Mouse (Mus musculus): Measurements from ENCODE around the gene Ifitm3. TPM values are rescaled to one million over a fixed set of nuclear protein-coding genes. Genes with fewer than 3 reads are reported as not detected.
"Not testable (repeated sequence)": the region's sequence is repeated elsewhere in the genome, so short reads cannot be mapped to it uniquely, and the experiment has no call there.

Ifitm3 gene
- polyA plus RNA-seq, 1 experiment from 2014 or later: 37.3 TPM

DNA sequence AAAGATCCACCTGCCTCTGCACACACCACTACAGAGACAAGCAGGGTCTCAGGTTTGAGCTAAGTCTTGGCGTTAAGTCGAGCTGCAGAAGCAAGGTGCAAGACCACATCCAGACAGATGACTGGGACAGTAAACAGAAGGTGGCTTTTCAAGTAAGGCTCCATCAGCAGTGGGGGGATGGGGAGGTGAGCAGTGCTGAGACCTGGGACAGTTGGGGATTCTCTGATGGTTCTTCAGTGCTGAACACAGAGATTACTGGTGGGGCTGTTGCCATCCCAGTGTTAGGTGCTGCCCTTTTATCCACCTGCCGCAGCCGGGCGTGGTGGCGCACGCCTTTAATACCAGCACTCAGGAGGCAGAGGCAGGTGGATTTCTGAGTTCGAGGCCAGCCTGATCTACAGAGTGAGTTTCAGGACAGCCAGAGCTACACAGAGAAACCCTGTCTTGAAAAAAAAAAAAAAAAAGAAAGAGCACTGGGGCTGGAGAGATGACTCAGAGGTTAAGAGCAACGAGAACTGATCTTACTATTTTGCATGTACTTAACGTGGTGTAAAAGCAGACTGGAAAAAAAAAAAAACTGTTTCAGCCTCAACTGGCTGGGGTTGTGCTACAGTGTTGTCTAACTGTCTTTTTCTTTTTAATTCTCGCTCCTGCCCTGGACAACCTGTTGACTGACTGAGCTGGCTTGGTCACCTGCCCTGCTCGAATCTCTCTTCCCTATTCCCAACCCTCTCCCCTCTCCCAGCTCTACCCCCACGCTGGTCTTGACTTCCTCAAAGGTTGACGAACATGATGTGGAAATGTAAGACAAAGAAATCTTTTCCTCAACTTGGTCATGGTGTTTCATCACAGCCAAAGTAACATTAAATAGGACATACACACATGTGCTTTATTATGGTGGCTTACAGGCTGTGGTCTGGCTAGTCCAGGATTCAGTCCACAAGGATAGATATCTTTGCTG, 11.2 kb upstream of the Ifitm3 start:
- Histone ChIP-seq H3K27ac (ENCODE audit: low read length) (no peak overlapping the region), H3K27me3 (ENCODE audit: control insufficient read depth, insufficient read depth, low read depth, low read length) (no peaks in the 10 kb centered on the region), H3K36me3 (ENCODE audit: control insufficient read depth, insufficient read depth, low read length) (no peaks in the 10 kb centered on the region), H3K4me1 (ENCODE audit: control insufficient read depth, insufficient read depth, low read length) (peaks cover 11% of the 10 kb centered on the region), H3K9me3 (replicated peaks; ENCODE audit: control insufficient read depth, low read length, poor library complexity, severe bottlenecking) (no peaks in the 10 kb centered on the region), H3K4me2 (ENCODE audit: low read length) (no peak overlapping the region), H3K9ac (ENCODE audit: low read depth, low read length) (no peak overlapping the region), H3K4me3 (ENCODE audit: low read depth, low read length) (no peak overlapping the region)
- 88% methylated on average over 14 of the region's 14 CpGs for WGBS
- no peak for ATAC-seq

DNA sequence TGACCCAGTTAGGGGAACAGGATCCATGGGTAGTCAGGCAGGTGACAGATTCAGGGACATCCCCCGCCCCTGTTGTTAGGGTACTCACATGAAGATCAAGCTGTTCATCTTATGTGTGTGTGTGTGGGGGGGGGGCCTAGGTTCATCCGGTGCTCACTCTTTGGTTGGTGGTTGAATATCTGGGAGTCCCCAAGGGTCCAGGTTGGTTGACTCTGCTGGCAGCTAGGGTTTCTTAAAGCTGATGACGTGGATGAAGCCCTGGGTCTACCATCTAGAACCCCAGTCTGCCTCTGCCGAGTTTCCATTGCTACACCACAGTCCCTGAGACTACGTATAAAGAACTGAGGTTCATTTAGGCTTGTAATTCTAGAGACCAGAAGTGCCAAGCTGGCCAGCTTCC, 8.5 kb upstream of the Ifitm3 start:
- WGBS: 93% methylated on average over 5 of the region's 5 CpGs

DNA sequence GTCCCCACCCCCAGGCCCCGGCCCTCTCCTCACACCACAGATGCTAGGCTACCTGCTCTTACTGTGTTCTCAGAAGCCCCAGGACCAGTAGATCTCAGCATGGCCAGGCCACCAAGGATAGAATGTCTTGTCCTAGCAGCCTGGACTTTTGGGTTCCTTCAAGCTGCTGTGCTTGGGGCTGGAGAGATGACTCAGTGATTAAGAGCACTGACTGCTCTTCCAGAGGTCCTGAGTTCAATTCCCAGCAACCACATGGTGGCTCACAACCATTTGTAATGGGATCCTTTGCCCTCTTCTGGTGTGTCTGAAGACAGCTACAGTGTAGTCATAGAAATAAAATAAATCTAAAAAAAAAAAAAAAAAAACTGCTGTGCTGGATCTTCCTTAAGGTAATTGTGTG, 7.3 kb upstream of the Ifitm3 start, which contains the start of gene Ifitm6:
Ifitm6 (minus strand) TSS at position 101 of the 400 bp plus-strand sequence.
- ATAC-seq; H3K4me2 ChIP-seq (ENCODE audit: low read length): not testable (repeated sequence)
- 100% methylated on average over 1 of the region's 1 CpGs for WGBS

More for the DNA sequence above, 8.5 kb upstream of the Ifitm3 start:
- no peak for ATAC-seq
- H3K36me3 ChIP-seq (ENCODE audit: control insufficient read depth, insufficient read depth, low read length): no peaks in the 10 kb centered on the region
- H3K27ac ChIP-seq (ENCODE audit: low read length): no peak overlapping the region
- H3K4me2 ChIP-seq (ENCODE audit: low read length): no peak overlapping the region
- H3K4me3 ChIP-seq (ENCODE audit: low read depth, low read length): no peak overlapping the region
- no peaks in the 10 kb centered on the region for H3K9me3 ChIP-seq (replicated peaks; ENCODE audit: control insufficient read depth, low read length, poor library complexity, severe bottlenecking)
- H3K9ac ChIP-seq (ENCODE audit: low read depth, low read length): no peak overlapping the region
- H3K4me1 ChIP-seq (ENCODE audit: control insufficient read depth, insufficient read depth, low read length): no peaks in the 10 kb centered on the region
- no peaks in the 10 kb centered on the region for H3K27me3 ChIP-seq (ENCODE audit: control insufficient read depth, insufficient read depth, low read depth, low read length)

DNA sequence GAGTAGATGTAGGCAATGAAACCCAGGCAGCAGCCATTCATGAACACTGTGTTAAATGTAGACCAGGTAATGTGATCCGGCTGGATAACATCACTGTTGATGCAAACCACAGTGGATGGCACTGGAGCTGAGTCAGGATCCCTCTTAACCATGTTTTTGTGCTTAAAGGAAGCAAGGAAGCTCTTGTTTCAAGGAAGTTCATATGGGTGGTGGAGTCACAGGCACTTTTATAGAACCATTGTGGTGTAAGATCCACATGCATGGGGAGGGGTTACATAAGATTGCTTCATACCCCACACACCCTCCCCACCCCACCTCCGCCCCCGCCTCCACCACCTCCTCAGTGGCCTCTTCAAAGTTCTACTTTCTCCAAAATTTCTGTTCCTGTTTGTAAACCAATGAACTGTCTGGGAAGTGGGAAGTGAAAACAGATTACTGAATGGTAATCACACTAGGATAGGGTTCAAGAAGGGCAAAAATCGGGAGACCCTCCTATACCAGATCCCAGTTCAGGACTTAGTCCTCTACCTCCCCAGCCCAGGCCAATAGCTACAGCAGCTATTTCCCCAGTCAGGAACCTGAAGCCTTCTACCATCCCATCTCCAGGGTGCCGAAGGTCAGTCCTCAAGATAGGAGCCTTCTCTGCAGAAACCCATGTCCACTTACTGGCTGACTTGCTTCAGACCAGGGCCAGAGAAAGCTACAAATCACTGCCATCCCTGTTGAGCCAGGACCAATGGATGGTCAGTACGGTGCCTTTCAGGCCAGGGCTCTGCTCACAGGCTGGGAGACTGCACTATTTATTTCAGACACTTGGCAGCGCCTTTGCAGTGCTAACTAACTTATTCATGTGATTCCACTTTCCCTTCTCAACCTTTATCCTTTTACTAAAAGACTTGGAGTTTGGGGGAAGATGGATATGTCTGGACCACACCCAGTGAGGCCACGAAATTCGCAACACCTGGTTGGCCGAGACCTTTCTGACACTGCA, 6.4 kb upstream of the Ifitm3 start:
- Histone ChIP-seq H3K4me2 (ENCODE audit: low read length) (no peak overlapping the region), H3K36me3 (ENCODE audit: control insufficient read depth, insufficient read depth, low read length) (no peaks in the 10 kb centered on the region), H3K4me1 (ENCODE audit: control insufficient read depth, insufficient read depth, low read length) (no peaks in the 10 kb centered on the region), H3K4me3 (ENCODE audit: low read depth, low read length) (no peak overlapping the region), H3K27ac (ENCODE audit: low read length) (no peak overlapping the region), H3K27me3 (ENCODE audit: control insufficient read depth, insufficient read depth, low read depth, low read length) (no peaks in the 10 kb centered on the region), H3K9me3 (replicated peaks; ENCODE audit: control insufficient read depth, low read length, poor library complexity, severe bottlenecking) (no peaks in the 10 kb centered on the region), H3K9ac (ENCODE audit: low read depth, low read length) (no peak overlapping the region)
- 85% methylated on average over 10 of the region's 10 CpGs for WGBS
- no peak for ATAC-seq

More for the DNA sequence above, 7.3 kb upstream of the Ifitm3 start, which contains the start of gene Ifitm6:
- H3K4me1 ChIP-seq (ENCODE audit: control insufficient read depth, insufficient read depth, low read length); H3K9ac ChIP-seq (ENCODE audit: low read depth, low read length); H3K36me3 ChIP-seq (ENCODE audit: control insufficient read depth, insufficient read depth, low read length); H3K9me3 ChIP-seq (replicated peaks; ENCODE audit: control insufficient read depth, low read length, poor library complexity, severe bottlenecking); H3K27me3 ChIP-seq (ENCODE audit: control insufficient read depth, insufficient read depth, low read depth, low read length); H3K27ac ChIP-seq (ENCODE audit: low read length); H3K4me3 ChIP-seq (ENCODE audit: low read depth, low read length): not testable (repeated sequence)

DNA sequence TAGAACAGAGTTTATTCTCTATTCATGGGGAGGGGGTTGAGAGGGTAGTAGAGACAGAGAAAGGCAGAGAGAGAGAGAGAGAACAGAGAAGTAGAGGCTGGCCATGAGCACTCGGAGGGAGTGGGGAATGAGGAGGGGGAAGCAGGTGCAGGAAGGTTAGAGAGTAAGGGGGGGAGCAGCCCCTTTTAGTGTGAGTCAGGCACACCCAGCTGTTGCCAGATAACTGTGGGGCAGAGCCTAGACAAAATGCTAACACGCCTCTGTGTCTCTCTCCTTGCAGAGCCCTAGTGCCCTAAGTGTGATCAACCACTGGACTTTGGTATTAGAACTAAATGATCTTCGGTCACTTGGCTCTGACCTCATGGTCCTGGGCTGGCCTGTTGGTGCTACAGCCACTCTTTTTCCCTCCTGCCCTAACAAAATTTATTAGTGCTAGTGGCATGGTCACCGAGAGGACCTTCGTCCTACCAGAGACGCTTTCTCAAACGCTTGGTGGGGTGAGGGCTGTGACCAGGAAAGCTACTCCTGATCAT, 734 bp upstream of the Ifitm3 start:
- no peaks in the 10 kb centered on the region for H3K9me3 ChIP-seq (replicated peaks; ENCODE audit: control insufficient read depth, low read length, poor library complexity, severe bottlenecking)
- no peak for ATAC-seq
- H3K27me3 ChIP-seq (ENCODE audit: control insufficient read depth, insufficient read depth, low read depth, low read length): no peaks in the 10 kb centered on the region
- no peaks in the 10 kb centered on the region for H3K4me1 ChIP-seq (ENCODE audit: control insufficient read depth, insufficient read depth, low read length)
- no peak overlapping the region for H3K27ac ChIP-seq (ENCODE audit: low read length)
- WGBS: 88% methylated on average over 7 of the region's 7 CpGs
- H3K36me3 ChIP-seq (ENCODE audit: control insufficient read depth, insufficient read depth, low read length): no peaks in the 10 kb centered on the region
- H3K9ac ChIP-seq (ENCODE audit: low read depth, low read length): no peak overlapping the region
- no peak overlapping the region for H3K4me3 ChIP-seq (ENCODE audit: low read depth, low read length)
- no peak overlapping the region for H3K4me2 ChIP-seq (ENCODE audit: low read length)

DNA sequence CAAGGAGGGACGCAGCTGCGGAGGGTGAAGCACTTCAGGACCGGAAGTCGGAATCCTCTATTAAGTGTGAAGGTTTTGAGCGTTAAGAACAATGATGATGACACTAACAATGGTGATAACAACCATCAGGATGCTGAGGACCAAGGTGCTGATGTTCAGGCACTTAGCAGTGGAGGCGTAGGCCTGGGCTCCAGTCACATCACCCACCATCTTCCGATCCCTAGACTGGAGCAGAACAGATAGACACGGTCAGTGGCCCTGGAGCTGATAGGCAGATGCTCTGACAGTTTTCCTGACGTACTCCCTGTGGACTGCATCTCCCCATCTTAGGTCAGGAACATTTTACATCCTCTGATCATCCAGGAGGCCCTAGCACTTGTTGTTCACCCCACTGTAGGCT, 905 bp downstream of the Ifitm3 start:
- Histone ChIP-seq H3K9ac (ENCODE audit: low read depth, low read length) (no peak overlapping the region), H3K9me3 (replicated peaks; ENCODE audit: control insufficient read depth, low read length, poor library complexity, severe bottlenecking) (no peaks in the 10 kb centered on the region), H3K27ac (ENCODE audit: low read length) (no peak overlapping the region), H3K36me3 (ENCODE audit: control insufficient read depth, insufficient read depth, low read length) (no peaks in the 10 kb centered on the region), H3K4me1 (ENCODE audit: control insufficient read depth, insufficient read depth, low read length) (no peaks in the 10 kb centered on the region), H3K4me2 (ENCODE audit: low read length) (no peak overlapping the region), H3K27me3 (ENCODE audit: control insufficient read depth, insufficient read depth, low read depth, low read length) (no peaks in the 10 kb centered on the region), H3K4me3 (ENCODE audit: low read depth, low read length) (no peak overlapping the region)
- 91% methylated on average over 9 of the region's 9 CpGs for WGBS
- ATAC-seq: no peak

DNA sequence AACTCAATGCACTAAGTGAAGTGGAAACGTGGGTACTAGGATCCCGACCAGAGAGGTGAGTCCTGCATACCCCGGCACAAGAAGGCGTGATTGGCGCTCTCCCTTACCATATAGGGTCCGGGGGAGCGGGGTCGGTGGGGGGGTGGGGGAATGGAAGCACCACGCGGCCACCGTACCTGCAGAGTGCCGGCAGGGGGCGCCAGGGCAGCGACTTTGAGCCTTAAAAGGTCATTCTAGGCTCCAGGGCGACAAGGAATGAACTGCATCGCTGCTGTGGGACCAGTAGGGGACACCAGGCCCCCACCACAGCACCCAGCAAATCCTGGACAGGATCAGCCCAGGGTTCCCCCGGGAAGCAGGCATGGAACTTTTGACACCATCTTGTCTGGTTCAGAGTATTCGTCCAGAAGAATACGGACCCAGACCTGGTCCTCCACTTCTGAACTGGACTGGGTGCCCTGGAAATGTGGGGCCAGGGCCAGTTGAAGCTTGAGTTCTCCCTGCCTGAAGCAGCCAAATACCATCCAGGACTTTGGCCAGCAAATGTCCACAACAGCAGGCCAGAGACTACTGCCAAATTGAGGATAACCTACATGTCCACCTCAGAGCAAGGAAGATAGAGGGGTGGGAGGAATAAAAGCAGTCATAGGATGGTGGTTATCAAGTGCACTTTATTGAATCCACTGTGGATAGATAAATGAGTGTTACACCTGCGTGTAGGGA, 1.5 kb downstream of the Ifitm3 start:
- Histone ChIP-seq H3K9ac (ENCODE audit: low read depth, low read length) (no peak overlapping the region), H3K4me1 (ENCODE audit: control insufficient read depth, insufficient read depth, low read length) (no peaks in the 10 kb centered on the region), H3K27ac (ENCODE audit: low read length) (no peak overlapping the region), H3K4me2 (ENCODE audit: low read length) (no peak overlapping the region), H3K36me3 (ENCODE audit: control insufficient read depth, insufficient read depth, low read length) (no peaks in the 10 kb centered on the region), H3K4me3 (ENCODE audit: low read depth, low read length) (no peak overlapping the region), H3K9me3 (replicated peaks; ENCODE audit: control insufficient read depth, low read length, poor library complexity, severe bottlenecking) (no peaks in the 10 kb centered on the region), H3K27me3 (ENCODE audit: control insufficient read depth, insufficient read depth, low read depth, low read length) (no peaks in the 10 kb centered on the region)
- WGBS: 7% methylated on average over 20 of the region's 20 CpGs
- ATAC-seq: no peak

DNA sequence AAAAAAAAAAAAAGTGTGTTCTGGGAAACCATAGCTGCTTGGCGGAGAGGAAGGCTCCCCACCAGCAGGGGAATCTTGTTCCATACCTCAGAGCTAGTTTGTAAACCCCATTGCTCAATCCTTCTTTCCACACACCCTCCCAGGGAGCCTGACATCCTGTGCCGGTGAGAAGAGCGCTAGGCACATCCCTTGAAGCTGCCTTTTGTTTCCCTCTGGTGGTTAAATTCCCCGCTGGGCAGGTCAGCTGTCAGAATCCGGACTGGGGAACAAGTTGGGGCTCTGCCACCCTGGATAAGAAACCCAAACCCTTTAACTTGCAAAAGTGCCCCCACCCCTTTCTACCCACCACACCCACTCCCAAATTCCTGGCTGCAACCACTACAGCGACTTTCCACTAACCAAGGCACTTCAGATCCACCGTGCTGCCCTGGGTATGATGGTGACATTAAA, 2.2 kb downstream of the Ifitm3 start:
- Histone ChIP-seq H3K4me2 (ENCODE audit: low read length) (no peak overlapping the region), H3K27me3 (ENCODE audit: control insufficient read depth, insufficient read depth, low read depth, low read length) (no peaks in the 10 kb centered on the region), H3K27ac (ENCODE audit: low read length) (no peak overlapping the region), H3K4me1 (ENCODE audit: control insufficient read depth, insufficient read depth, low read length) (no peaks in the 10 kb centered on the region), H3K9ac (ENCODE audit: low read depth, low read length) (no peak overlapping the region), H3K36me3 (ENCODE audit: control insufficient read depth, insufficient read depth, low read length) (no peaks in the 10 kb centered on the region), H3K4me3 (ENCODE audit: low read depth, low read length) (no peak overlapping the region), H3K9me3 (replicated peaks; ENCODE audit: control insufficient read depth, low read length, poor library complexity, severe bottlenecking) (no peaks in the 10 kb centered on the region)
- ATAC-seq: no peak
- WGBS: 7% methylated on average over 7 of the region's 7 CpGs
